Mouse (Mus musculus): ENCODE measurements at regions not wholly inside any gene's neighbourhood (a gene's known extent, or its start where the extent isn't known, plus 50 kb on each side); places are given as distances from the start of the nearest gene placed in this dataset.

- Histone ChIP-seq H3K4me3 (replicated peaks; ENCODE audit: low read length) (no peak overlapping the region), H3K4me2 (ENCODE audit: low read depth, low read length) (no peak overlapping the region), H3K27me3 (ENCODE audit: control insufficient read depth, insufficient read depth, low read length) (no peaks in the 10 kb centered on the region), H3K36me3 (ENCODE audit: control insufficient read depth, insufficient read depth, low read length) (no peaks in the 10 kb centered on the region), H3K4me1 (ENCODE audit: control insufficient read depth, insufficient read depth, low read length) (no peaks in the 10 kb centered on the region), H3K9me3 (replicated peaks; ENCODE audit: control insufficient read depth, low read length) (no peaks in the 10 kb centered on the region), H3K9ac (ENCODE audit: low read length) (no peak overlapping the region), H3K27ac (ENCODE audit: low read length) (no peak overlapping the region)
- ATAC-seq (ENCODE audit: insufficient read depth, low FRiP score): no peak
- WGBS: 55% methylated on average over 3 of the region's 3 CpGs
Measured at GRCm38 (mm10) chr13:25403182-25403795, 133.0 kb upstream of the Nrsn1 start.

DNA sequence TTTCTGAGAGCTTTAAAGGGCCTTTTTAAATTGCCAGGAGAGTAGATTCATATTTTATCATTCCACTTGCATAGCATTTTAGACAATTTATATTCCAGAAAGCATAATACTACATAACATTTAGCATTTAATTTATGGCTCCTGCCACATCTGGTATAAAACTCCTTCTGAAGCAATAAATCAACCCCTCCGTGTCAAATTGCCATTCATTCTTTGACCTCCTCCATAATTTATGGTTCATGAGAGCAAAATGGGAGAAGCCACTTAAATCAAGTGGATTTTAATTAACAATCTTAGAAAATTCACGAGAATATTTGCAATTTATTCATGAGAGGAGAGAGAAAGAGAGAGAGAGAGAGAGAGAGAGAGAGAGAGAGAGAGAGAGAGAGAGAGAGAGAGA lies 132.4 kb upstream of the Nrsn1 start:
- Histone ChIP-seq H3K36me3 (ENCODE audit: control insufficient read depth, insufficient read depth, low read length) (no peaks in the 10 kb centered on the region), H3K4me1 (ENCODE audit: control insufficient read depth, insufficient read depth, low read length) (no peaks in the 10 kb centered on the region), H3K9me3 (replicated peaks; ENCODE audit: control insufficient read depth, low read length) (no peaks in the 10 kb centered on the region), H3K27ac (ENCODE audit: low read length) (no peak overlapping the region), H3K4me3 (replicated peaks; ENCODE audit: low read length) (no peak overlapping the region), H3K9ac (ENCODE audit: low read length) (no peak overlapping the region), H3K27me3 (ENCODE audit: control insufficient read depth, insufficient read depth, low read length) (no peaks in the 10 kb centered on the region), H3K4me2 (ENCODE audit: low read depth, low read length) (no peak overlapping the region)
- 27% methylated on average over 2 of the region's 2 CpGs for WGBS
- no peak for ATAC-seq (ENCODE audit: insufficient read depth, low FRiP score)

GRCm38 (mm10) chr13:25401936-25402504 lies 131.7 kb upstream of the Nrsn1 start:
- 61% methylated on average over 9 of the region's 9 CpGs for WGBS
- H3K9me3 ChIP-seq (replicated peaks; ENCODE audit: control insufficient read depth, low read length): no peaks in the 10 kb centered on the region
- no peaks in the 10 kb centered on the region for H3K36me3 ChIP-seq (ENCODE audit: control insufficient read depth, insufficient read depth, low read length)
- H3K27me3 ChIP-seq (ENCODE audit: control insufficient read depth, insufficient read depth, low read length): no peaks in the 10 kb centered on the region
- H3K27ac ChIP-seq (ENCODE audit: low read length): no peak overlapping the region
- H3K9ac ChIP-seq (ENCODE audit: low read length): no peak overlapping the region
- no peak for ATAC-seq (ENCODE audit: insufficient read depth, low FRiP score)
- no peaks in the 10 kb centered on the region for H3K4me1 ChIP-seq (ENCODE audit: control insufficient read depth, insufficient read depth, low read length)
- no peak overlapping the region for H3K4me3 ChIP-seq (replicated peaks; ENCODE audit: low read length)
- no peak overlapping the region for H3K4me2 ChIP-seq (ENCODE audit: low read depth, low read length)

GRCm38 (mm10) chr13:25392770-25393290 lies 122.5 kb upstream of the Nrsn1 start:
- Histone ChIP-seq H3K4me3 (replicated peaks; ENCODE audit: low read length) (no peak overlapping the region), H3K36me3 (ENCODE audit: control insufficient read depth, insufficient read depth, low read length) (no peaks in the 10 kb centered on the region), H3K27me3 (ENCODE audit: control insufficient read depth, insufficient read depth, low read length) (no peaks in the 10 kb centered on the region), H3K9ac (ENCODE audit: low read length) (no peak overlapping the region), H3K27ac (ENCODE audit: low read length) (no peak overlapping the region), H3K4me2 (ENCODE audit: low read depth, low read length) (no peak overlapping the region), H3K4me1 (ENCODE audit: control insufficient read depth, insufficient read depth, low read length) (no peaks in the 10 kb centered on the region), H3K9me3 (replicated peaks; ENCODE audit: control insufficient read depth, low read length) (no peaks in the 10 kb centered on the region)
- 78% methylated on average over 5 of the region's 5 CpGs for WGBS
- ATAC-seq (ENCODE audit: insufficient read depth, low FRiP score): no peak

DNA sequence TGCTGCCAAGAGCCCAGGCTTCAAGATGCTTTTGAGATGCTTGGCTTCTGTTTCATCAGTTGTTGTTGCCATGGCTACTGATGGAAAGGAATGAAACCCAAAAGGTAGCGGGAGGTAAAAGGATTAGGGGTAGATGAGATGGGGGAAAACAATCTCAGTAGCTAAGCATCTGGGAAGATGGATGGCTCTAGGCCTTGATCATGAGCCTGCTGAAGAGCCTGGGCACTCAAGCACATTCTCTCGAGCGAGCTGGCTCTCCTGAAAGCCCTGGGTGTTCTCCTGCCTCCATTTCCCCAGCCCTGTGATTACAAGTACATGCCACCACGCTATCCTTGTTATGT lies 92.3 kb upstream of the Nrsn1 start:
- Histone ChIP-seq H3K4me2 (ENCODE audit: low read depth, low read length) (no peak overlapping the region), H3K4me1 (ENCODE audit: control insufficient read depth, insufficient read depth, low read length) (no peaks in the 10 kb centered on the region), H3K27ac (ENCODE audit: low read length) (no peak overlapping the region), H3K9ac (ENCODE audit: low read length) (no peak overlapping the region), H3K36me3 (ENCODE audit: control insufficient read depth, insufficient read depth, low read length) (no peaks in the 10 kb centered on the region), H3K9me3 (replicated peaks; ENCODE audit: control insufficient read depth, low read length) (no peaks in the 10 kb centered on the region), H3K27me3 (ENCODE audit: control insufficient read depth, insufficient read depth, low read length) (no peaks in the 10 kb centered on the region), H3K4me3 (replicated peaks; ENCODE audit: low read length) (no peak overlapping the region)
- ATAC-seq (ENCODE audit: insufficient read depth, low FRiP score): no peak
- WGBS: 59% methylated on average over 4 of the region's 4 CpGs

DNA sequence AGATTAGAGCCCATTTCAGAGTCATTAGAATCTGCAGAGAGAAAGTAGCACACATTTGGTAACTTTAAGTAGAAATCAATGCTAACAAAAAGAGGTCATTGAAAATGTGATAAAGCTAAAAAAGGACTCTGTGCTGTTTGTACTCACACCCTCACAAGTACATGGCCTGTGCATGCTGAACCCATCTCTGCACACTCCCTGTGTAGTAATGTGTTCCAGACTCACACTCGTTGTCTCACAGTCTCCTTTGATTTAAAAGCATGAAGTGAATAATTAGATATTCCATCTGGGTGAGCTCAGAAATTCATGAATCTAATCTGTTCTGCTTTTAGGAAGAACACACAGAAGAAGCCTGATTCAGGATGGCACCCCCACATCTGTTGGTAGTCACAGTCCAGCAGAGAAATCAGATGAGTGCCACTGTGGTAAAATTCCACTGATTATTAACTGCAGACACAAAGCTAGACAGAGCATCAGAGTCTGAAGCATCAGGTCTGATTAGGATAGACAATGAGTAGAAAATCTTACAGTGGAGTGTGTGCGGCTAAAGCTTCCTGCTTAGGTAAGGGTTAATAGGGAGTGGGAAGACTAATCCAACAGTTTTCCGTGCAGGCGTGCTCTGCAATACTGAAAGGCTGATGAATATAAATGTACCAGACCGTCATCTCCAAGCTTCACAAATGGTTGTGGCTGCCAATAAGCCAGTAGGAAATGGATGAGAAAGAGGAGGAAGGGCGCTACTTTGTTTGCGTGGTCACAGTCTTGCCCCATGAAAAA lies 91.7 kb upstream of the Nrsn1 start:
- no peaks in the 10 kb centered on the region for H3K36me3 ChIP-seq (ENCODE audit: control insufficient read depth, insufficient read depth, low read length)
- H3K9ac ChIP-seq (ENCODE audit: low read length): no peak overlapping the region
- no peak overlapping the region for H3K4me3 ChIP-seq (replicated peaks; ENCODE audit: low read length)
- no peak overlapping the region for H3K4me2 ChIP-seq (ENCODE audit: low read depth, low read length)
- no peaks in the 10 kb centered on the region for H3K4me1 ChIP-seq (ENCODE audit: control insufficient read depth, insufficient read depth, low read length)
- H3K27me3 ChIP-seq (ENCODE audit: control insufficient read depth, insufficient read depth, low read length): no peaks in the 10 kb centered on the region
- ATAC-seq (ENCODE audit: insufficient read depth, low FRiP score): no peak
- no peak overlapping the region for H3K27ac ChIP-seq (ENCODE audit: low read length)
- H3K9me3 ChIP-seq (replicated peaks; ENCODE audit: control insufficient read depth, low read length): no peaks in the 10 kb centered on the region
- WGBS: 59% methylated on average over 7 of the region's 7 CpGs

DNA sequence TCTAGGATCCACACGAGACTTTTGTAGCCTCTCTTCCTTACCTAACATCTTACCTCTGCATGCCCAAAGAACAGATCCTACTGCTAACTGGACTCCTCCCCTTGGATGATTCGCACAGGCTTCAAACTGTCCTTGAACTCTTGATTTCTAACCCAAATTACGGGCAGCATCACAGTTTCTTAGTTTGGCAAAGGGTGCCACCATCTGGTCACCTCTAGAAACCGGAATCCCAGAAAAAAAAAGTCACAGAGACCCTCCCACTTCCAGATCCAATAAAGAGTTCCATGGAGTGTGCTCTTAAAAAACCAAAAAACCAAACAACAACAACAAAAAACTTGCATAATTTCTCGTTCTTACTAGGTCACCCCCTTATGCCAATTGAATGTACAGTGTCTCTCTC lies 77.3 kb upstream of the Nrsn1 start:
- no peaks in the 10 kb centered on the region for H3K9me3 ChIP-seq (replicated peaks; ENCODE audit: control insufficient read depth, low read length)
- H3K27me3 ChIP-seq (ENCODE audit: control insufficient read depth, insufficient read depth, low read length): no peaks in the 10 kb centered on the region
- no peak for ATAC-seq (ENCODE audit: insufficient read depth, low FRiP score)
- H3K27ac ChIP-seq (ENCODE audit: low read length): no peak overlapping the region
- H3K36me3 ChIP-seq (ENCODE audit: control insufficient read depth, insufficient read depth, low read length): no peaks in the 10 kb centered on the region
- no peak overlapping the region for H3K9ac ChIP-seq (ENCODE audit: low read length)
- no peak overlapping the region for H3K4me3 ChIP-seq (replicated peaks; ENCODE audit: low read length)
- H3K4me1 ChIP-seq (ENCODE audit: control insufficient read depth, insufficient read depth, low read length): no peaks in the 10 kb centered on the region
- 48% methylated on average over 5 of the region's 5 CpGs for WGBS
- no peak overlapping the region for H3K4me2 ChIP-seq (ENCODE audit: low read depth, low read length)

DNA sequence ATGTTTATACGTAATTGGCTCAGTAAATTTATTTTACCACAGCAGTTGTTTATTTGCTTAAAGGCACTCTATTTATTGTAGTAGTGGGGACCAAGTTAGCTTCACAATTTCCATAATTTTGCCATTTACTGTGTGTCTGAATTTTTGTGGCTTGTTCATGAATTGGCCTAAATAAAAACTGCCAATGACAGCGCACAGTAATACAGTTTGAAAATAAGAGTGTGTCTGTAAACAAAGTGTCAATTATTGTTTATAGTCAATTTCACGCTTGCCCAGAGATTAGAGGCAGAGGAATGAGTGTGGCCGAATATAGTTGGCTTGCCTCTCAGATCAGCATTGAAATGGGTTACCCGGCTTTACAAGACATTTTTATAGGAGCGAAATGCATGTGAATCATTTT lies 73.0 kb upstream of the Nrsn1 start:
- no peak overlapping the region for H3K4me3 ChIP-seq (replicated peaks; ENCODE audit: low read length)
- no peaks in the 10 kb centered on the region for H3K9me3 ChIP-seq (replicated peaks; ENCODE audit: control insufficient read depth, low read length)
- H3K4me2 ChIP-seq (ENCODE audit: low read depth, low read length): no peak overlapping the region
- H3K27me3 ChIP-seq (ENCODE audit: control insufficient read depth, insufficient read depth, low read length): no peaks in the 10 kb centered on the region
- no peak overlapping the region for H3K27ac ChIP-seq (ENCODE audit: low read length)
- no peaks in the 10 kb centered on the region for H3K4me1 ChIP-seq (ENCODE audit: control insufficient read depth, insufficient read depth, low read length)
- H3K36me3 ChIP-seq (ENCODE audit: control insufficient read depth, insufficient read depth, low read length): no peaks in the 10 kb centered on the region
- no peak overlapping the region for H3K9ac ChIP-seq (ENCODE audit: low read length)
- no peak for ATAC-seq (ENCODE audit: insufficient read depth, low FRiP score)
- 72% methylated on average over 6 of the region's 6 CpGs for WGBS

- H3K9ac ChIP-seq (ENCODE audit: low read length): no peak overlapping the region
- no peaks in the 10 kb centered on the region for H3K27me3 ChIP-seq (ENCODE audit: control insufficient read depth, insufficient read depth, low read length)
- H3K9me3 ChIP-seq (replicated peaks; ENCODE audit: control insufficient read depth, low read length): no peaks in the 10 kb centered on the region
- no peak for ATAC-seq (ENCODE audit: insufficient read depth, low FRiP score)
- H3K4me1 ChIP-seq (ENCODE audit: control insufficient read depth, insufficient read depth, low read length): no peaks in the 10 kb centered on the region
- no peaks in the 10 kb centered on the region for H3K36me3 ChIP-seq (ENCODE audit: control insufficient read depth, insufficient read depth, low read length)
- H3K4me2 ChIP-seq (ENCODE audit: low read depth, low read length): no peak overlapping the region
- no peak overlapping the region for H3K4me3 ChIP-seq (replicated peaks; ENCODE audit: low read length)
- no peak overlapping the region for H3K27ac ChIP-seq (ENCODE audit: low read length)
- 70% methylated on average over 1 of the region's 1 CpGs for WGBS
Measured at GRCm38 (mm10) chr13:25341826-25342225, 71.5 kb upstream of the Nrsn1 start.

All from stomach, embryonic 16.5 days (tissue).